Mouse (Mus musculus) lung, postnatal 10 days (tissue): ENCODE measurements at regions not wholly inside any gene's neighbourhood (a gene's known extent, or its start where the extent isn't known, plus 50 kb on each side); places are given as distances from the start of the nearest gene placed in this dataset.

ENCODE experiments used
- DNase-seq: peaks from one replicate; pipeline ENCODE4 v3.0.0; 2021

DNA sequence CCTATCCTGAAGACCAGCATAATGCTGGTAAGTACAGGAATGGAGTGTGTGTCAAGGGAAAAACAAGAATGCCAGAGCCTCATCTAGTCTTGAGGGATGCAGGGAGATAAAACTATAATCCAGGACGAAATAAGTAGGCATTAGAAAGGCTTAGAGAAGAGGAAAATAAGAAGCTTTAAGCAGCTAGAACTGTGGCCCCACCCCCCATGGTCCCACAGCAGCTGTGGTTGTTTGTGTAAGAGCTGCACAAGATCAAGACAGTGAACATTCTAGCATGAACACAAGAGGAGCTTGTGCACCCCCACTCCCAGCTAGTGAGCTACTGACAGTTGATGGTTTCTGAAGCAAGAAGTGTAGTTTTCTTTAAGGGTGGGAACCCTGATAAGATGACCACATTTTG lies 315.9 kb downstream of the Tmem135 start:
- no peak for DNase-seq

DNA sequence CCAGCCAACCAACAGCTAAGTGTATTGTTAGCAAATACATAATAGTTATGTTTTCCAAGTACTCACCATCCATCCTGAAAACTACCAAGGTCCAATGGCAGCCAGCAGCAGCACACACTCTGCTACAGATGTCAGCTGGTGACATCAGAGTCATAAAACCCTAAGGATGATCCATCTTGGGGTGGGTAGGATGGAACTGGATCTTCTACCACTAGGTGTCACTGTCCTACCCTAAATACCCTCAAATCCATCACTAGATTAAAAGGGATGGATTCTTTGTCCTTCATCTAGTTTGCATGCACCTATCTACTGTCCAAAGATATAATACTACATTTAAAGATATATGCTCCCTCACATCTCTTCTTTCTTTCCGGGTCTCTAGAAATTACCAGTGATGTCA lies 317.7 kb downstream of the Tmem135 start:
- DNase-seq: peak; percentile 47

DNA sequence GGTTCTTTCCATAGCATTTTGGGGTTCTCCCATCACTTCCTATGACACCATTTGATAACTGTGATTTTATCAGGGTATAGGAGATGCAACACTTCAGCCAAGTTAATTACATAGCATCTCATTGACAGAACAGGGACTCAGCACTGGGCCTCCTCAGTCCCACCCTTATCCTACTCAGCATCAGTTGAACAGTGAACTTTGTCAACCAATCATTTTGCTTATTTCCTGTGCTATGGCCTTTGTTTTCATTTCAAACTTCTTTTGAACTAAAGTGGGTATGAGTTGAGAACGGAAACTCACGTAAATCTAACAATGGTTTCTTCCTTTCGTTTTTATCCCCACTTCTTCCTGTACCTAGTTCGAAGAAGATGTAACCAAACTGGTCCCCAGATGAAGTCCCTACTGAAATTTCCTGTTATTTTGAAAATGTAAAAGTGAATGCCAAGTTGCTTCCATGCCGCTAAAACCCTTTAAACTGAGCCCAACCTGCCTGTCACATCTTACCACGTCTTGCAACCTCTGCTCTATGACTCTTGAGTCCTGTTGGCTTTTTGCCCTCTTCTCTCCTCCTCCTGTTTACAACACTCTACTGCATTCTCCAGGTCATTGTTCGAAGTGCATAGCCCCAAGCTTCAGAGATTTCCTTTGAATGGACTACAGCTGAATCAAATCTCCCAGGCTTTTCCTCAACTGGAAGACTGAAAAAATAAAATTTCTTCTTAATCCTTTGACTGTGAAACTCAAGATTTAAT lies 329.9 kb downstream of the Tmem135 start:
- DNase-seq: peak; percentile 27

DNA sequence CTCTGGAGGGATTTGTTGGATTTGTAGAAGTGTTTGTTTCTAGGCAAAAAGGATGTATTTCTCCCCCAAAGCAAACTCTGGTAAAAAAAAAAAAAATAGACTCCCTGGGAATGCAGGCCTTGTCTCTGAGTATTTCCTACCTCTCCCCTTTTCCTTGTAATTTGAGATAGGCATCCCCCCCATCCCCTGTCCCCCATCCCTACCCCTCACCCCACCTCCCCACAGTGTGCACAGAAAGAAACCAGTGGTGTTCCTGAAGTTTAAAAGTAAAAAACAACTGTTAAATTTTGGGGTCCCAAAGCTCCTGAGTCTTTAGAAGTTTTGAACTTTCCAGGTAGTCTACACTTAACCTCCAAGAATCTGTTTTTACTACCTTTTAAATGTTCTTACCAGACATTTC lies 334.0 kb downstream of the Tmem135 start:
- DNase-seq: no peak

DNA sequence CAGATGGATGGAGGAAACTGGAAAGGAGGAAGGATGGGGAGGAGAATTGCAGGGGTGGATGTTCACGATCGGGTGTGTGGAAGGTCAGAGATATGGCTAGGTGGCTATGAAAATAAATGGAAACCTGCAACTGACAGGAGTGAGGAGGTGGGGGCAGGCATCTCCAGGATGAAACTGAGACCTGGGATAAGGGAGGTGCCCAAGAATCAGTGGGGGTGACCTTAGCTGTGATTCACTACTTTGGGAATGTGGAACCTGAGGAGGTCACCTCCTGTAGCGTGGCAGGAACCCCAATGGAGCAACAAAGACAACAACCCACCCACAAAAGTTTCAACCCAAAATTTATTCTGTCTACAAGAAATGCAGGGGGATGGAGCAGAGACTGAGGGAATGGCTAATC lies 339.6 kb downstream of the Tmem135 start:
- no peak for DNase-seq

DNA sequence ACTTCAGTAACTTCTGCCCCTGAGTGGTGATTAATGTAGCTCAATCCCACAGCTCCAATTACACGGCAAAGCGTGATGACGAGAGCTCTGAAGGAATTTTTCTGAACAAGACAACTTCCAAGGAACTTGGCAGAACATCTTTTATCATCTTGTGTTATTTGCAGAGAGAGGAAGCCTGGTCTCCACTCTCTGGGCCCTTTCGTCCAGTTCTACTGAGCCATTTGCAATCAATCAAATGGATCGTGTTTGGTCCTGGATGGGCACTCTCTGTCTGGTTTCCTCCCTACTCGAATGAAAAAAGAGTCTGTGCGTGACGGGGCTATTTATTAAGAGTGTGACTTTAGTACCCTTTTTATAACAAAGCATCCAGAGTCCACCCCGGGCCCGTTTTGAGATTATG lies 340.4 kb downstream of the Tmem135 start:
- DNase-seq: no peak

DNA sequence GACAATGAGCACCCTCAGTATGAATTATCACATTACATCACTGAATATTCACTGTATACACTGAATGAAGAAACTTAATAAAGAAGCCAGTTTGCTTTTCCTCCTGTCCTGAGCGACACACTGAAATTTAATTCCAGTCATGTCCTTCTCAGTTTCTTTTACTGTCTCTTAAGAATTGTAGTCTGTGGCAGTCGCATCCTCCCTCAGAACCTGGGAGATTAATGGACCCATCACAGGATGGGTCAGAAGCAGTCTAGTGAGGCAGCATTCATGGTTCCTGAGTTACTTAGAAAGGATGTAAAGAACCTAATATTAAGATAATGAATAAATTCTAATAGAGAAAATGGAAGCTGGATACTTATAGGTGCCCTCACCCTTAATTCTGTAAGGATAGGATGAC lies 349.5 kb downstream of the Tmem135 start:
- no peak for DNase-seq

DNA sequence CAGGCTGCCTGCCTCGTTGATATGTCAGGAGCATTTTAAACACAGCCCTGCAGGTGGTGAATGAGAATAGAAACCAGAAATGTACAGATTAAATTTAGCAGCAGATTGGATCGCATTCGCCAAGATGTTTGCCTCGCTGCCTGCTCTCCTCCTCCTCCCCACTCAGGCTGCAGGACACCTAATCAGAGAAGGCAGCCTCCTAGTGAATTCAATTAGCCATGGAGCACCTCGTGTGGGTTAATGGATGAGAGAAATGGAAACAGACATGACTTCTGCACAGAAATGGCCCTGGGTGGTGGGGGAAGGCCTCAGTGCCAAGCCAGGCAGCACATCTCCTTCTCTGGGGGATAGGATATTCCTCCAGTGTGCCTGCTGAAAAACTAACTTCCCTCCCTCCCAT lies 352.8 kb downstream of the Tmem135 start:
- no peak for DNase-seq

DNA sequence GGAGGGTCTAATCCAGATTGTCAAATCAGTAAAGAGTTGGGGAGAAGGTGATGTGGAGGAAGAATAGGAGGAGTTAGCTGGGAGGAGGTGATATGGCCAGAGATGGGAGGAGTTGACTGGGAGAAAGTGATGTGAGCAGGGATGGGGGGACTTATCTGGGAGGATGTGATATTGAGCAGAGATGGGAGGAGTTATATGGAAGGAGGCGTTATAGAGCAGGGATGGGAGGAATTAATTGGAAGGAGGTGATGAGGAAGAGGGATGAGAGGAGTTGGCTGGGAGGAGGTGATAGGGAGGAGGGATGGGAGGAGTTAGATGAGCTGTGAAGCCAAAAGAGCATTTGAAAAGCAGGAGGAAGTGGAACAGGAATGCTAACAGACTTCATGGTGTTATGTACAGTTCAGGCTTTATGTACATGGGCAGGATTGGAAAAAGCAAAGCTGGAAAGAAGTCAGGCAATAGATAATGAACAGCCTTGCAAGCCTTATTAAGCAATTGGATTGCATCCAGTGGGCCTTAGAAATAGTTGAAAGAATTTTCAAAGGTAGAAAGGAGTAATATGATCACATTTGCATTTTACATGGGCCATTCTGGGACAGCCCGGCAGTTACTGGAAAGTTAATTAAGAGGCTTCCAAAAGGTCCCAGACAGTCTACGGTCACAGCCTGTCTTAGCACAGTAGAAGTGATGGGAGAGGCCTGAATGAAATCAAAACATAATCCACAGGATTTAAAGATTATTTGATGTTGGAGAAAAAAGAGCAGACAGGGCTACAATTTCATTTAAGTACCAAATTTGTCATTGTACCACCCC lies 357.4 kb downstream of the Tmem135 start:
- no peak for DNase-seq

DNA sequence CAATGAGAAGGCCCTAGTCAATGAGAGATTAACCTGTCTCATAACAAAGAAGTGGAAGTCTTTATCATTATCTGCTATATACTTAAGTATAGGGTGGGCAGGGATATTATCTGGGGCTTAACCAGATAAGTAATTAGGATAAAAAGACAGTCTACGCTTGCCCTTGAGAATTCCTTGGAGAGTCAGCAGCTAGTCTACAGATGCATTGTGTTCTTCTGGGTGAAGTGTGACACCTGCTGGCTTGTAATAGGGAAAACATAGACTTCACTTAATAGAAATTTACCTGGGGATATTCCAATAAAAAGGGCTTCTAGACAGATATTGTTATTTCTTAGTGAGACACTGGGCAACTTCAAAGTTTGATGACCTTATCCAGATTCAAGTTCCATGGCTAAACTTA lies 361.0 kb downstream of the Tmem135 start:
- DNase-seq: peak; percentile 12

DNA sequence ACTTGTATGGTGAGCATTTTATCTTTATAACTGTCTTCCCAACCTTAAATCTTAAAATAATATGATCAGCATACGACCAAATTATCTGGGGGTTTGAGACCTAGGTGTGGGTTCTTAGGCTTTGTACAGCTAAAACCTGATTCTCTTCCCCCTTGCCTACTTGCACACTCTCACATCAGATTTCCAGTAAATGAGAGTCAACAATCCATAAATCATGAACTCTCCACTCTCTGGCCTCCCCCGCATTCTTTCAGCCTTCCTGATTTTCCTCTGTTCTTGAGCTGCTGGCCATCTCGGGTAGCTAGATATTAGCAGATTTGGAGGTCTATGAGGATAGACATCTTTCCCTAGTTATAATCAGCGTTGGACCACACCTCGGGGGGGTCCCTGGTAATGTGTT lies 362.7 kb downstream of the Tmem135 start:
- DNase-seq: no peak

DNA sequence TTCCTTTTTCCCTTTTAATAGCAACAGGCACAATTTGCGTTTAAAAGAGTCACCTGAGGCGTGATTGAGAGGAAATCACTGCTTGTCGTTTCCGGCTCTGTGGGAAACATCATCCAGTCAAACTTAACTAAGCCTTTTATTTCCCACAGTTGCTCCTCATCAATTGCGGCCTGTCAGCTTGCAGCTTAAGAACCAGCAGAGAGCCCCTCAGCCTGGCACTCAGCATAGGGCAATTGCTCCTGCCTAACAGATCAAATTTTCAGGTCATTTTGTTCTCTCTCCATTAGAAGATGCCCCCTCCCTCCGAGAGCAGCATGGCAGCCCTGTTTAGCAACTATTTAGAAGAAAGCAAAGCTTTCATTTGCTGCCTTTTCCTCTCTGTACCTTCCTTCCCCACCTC lies 363.9 kb downstream of the Tmem135 start:
- no peak for DNase-seq

DNA sequence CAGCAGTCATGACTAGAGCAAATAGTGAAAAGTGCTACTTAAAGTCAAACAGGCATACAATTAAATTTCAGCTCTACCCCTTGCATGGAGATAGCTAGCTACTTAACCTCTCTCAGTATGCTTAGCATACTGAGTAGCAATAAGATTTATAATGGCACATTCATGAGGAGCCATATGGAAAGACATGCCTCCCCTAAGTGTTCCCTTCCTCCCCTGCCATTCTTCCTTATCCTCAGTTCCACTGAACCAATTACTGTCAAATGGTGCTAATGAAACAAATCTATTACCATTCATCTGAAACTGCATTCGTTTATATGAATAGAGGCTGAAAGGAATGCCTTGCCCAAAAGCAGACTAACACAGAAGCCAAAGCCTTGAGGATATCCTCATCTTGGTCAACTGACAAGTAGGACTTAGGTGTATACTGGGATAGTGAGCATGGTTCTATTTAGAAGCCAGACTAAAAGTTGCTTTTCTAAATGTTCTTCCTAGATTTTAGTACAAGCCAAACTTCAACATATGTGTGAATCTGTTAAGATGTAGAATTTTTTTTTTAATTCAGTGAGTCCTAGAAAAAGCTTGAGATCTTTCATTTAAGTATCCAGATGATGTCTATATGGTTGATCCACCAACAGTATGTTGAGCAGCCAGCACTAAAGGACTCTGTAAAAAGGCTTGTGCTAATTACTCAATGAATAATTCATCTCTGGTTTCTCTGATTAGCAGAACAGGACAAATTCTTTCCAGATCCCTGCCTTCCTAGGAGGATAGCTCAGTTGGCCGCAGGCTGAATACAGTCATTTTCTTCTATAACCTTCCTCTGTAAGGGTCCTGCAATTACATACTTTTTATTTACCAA lies 368.7 kb downstream of the Tmem135 start:
- no peak for DNase-seq

DNA sequence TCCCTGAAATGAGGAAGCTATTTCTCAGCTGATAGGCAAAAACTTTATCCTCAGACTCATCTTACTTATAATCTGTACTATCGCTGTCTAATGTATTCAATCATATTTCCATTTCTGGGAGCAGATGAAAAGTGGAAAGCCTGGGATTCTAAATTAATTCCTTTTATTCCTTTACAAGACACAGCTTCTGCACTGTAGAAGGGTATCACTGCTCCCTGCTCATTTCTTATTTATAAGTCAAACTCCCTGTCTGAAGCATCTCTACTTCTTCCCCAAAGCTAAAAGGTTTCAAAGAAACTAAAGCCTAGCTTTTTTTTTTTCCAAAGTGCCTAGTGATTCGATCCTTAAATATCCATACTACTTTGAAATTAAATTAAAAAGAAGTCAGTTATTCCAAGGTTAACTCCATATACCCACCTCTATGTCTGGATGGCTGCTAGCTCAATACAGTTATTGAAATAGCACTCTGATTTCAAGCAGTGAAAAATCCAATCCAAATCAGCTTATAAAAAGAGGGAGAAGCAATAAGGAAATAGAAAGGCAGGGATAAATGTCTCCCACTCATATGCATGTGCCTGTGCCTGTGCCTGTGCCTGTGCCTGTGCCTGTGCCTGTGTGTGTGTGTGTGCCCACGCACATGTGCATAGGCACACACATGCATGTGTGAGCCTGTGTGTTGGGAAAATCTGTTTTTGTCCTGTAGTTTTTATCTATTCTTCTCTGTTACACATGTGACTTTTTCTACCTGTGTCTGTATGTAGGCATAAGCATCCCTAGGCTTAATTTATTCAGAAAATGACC lies 380.6 kb downstream of the Tmem135 start:
- no peak for DNase-seq

DNA sequence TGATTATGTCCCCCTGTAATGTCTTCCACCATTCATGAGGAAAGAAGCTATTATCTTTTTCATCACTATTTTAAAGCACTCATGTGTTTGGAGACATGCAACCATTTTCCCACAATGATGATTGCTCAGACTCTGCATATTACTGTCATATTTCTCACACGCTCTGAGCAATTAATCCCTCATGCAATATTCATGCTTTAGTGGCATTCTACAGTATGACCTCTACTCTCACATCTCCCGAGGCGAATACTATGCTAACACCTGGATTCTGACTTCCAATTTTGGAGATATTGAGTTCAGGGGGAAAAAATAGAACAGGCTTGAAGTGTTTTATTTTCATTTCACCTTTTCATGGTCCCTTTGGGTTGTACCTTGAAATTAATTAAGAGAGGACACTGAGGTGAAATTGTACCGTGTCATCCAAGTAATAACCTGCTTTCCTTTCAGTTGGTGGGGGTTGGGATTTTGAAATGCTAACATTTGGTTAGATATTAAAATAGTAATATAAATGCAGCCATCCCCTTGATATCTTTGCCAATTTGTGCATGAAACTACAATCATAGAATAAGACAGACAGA lies 405.1 kb downstream of the Tmem135 start:
- DNase-seq: no peak

DNA sequence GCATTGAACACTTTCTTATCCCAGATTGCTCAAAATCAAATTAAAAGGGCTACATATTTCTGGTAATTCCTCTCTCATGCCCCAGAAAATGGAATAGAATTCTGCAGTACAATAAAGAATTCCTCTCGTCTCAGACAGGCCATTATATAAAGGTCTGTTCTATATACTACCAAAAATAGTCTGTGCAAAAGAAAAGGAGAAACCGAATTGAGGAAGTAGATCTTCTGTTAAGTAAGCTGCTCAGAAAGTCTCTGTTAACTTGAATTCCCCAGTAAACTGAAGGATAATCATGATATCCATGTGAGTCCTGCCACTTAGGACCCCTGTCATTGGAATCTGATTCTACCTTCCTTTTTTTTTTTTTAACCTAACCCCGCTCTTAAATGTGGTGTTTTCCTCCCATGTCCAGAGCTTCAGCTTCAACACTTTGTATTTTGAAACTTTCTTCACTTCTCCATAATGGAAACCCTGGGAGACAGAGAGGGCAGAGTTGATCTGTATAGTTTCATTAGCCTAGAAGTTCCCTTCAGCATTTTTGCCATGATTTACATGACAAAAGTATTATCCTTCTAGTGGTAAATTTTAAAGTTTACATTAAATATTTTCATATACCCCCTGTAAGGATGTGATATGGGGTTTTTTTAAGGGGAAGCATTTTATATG lies 406.1 kb downstream of the Tmem135 start:
- no peak for DNase-seq

DNA sequence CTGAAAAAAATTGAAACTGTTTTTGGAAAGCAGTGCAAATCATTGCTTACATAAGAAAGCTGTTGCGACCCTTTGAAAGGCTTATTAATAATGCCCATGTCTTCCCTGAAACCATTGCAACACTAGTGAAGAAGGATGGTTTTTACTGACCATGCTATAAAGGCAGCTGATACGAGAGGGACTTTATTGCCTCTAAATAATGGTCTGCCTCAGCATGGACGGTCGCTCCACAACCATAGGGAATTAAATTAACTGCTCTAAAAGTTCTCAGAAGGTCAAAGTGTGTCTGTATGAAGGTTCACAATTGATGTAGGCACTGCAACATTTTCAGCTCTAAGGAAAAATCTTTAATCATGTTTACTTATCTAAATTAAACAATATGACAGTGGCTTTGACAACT lies 429.6 kb downstream of the Tmem135 start:
- DNase-seq: no peak

DNA sequence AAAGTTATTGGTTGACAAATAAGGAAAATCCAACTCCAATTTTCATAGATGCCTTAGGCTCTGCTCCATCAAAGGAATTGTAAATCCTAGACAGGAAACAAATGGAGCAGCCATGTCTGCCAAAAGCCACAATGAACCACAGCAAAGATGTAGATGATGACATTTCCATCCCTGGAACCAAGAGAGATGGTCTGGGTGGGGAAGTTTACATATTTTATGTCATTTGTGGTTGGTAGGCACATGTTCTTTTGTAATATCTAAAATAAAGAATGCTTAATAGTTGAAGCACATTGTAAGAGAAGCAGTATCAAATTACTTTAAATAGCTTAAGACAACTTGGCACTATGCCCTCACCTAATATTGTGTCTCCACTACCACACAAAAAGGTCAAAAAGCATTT lies 443.2 kb downstream of the Tmem135 start:
- no peak for DNase-seq

DNA sequence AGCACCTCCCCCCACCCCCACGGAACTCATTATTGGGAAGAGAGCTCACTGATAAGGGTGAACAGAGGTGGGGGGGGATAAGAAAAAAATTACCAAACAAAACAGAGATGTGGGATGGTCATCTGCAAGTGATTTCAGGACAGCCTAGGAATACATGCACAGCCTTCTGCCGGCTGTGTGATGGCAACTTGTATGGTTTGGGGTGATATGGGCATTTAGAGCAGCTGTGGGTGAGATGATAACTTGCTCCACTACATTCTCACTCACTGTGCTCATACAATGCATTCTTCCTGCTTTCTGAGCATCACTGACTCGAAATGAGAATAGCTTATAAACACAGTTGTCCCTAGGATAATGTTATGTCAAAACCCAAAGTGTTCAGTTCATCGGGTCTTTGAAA lies 443.8 kb downstream of the Tmem135 start:
- peak; percentile 6 for DNase-seq

DNA sequence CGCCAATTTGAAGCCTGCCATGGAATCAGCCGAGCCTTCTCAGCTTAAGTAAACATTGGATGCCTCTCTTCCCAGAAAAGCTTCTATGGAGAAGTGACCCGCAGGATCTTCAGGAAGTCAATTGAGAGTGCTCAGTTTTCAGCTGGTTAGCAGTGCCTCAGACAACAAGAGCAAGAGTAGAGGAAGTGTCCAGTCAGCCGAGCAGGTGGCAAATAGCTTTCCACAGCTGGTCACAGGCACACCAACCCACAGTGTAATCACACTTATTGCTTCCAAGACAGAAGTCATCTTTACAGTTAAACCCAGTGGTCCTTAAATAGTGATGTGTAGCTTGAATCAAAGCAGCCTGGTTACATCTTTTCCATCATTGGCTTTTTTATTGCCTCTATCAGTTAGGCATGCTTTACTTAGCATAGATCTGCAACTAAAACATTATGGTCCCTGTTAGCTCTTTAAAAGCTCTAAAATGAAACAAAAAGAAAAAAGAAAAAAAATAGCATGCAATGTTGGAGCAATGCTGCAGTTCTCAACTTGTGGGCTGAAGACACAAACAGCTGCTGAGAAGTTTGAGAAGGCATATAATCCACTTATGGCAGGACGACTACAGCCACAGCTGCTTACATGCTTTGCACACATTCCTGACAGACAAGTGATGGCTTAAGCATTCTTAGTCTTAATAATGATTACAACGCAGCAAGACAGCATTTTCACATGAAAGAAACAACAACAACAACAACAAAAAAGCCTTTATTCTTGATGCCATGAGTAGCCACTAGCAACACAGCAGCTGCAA lies 444.5 kb downstream of the Tmem135 start:
- peak; percentile 14 for DNase-seq

DNA sequence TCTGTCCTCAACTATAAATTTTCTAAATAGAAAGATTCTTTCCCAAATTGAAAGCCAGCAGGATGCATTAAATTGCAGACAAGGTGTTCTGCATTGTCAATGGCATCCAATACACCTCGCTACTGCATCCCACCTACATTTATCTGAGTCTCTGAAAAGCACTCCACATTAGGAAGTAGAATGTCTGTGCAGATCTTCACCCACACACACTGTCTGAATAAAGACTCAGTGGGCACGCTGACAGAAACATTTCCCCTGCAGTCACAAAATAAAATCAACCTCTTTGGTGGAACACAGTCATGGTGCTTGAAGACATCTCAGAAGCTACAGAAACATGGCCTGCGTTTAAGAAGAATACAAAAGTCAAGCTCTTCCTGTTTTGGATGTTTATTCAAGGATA lies 449.0 kb downstream of the Tmem135 start:
- DNase-seq: no peak
